Mouse (Mus musculus) thymus, adult 2 months (tissue): ENCODE data around the gene Ext2. TPM values are rescaled to one million over a fixed set of nuclear protein-coding genes. Genes with fewer than 3 reads are reported as not detected.

Experiments used
- DNase-seq: peaks from one replicate; pipeline ENCODE4 v3.0.0; 2021
- H3K27ac ChIP-seq: fragments of 200-500 bp; 2 replicates; pipeline ENCODE4 v1.5.1; 2012; ENCODE audit warnings: low read length, control low read depth; ENCODE audit not compliant: control insufficient read depth, insufficient read depth
- H3K27me3 ChIP-seq: fragments of 200-500 bp; 2 replicates; pipeline ENCODE4 v1.6.1; 2012; ENCODE audit warnings: mild to moderate bottlenecking, low read length, moderate library complexity, mixed read lengths; ENCODE audit not compliant: control insufficient read depth, insufficient read depth
- H3K36me3 ChIP-seq: fragments of 200-500 bp; 2 replicates; pipeline ENCODE4 v1.6.1; 2012; ENCODE audit warnings: mild to moderate bottlenecking, low read length, moderate library complexity; ENCODE audit not compliant: control insufficient read depth, insufficient read depth
- H3K4me1 ChIP-seq: fragments of 200-500 bp; replicated peaks from 2 replicates; pipeline ENCODE4 v1.6.1; 2012; ENCODE audit warnings: low read length; ENCODE audit not compliant: control insufficient read depth, insufficient read depth
- H3K4me3 ChIP-seq: fragments of 200-500 bp; 2 replicates; pipeline ENCODE4 v1.5.1; 2012; ENCODE audit warnings: mild to moderate bottlenecking, low read length, control low read depth, moderate library complexity; ENCODE audit not compliant: control insufficient read depth, insufficient read depth
- CTCF ChIP-seq: fragments of 200-500 bp; IDR thresholded peaks from 2 replicates; pipeline ENCODE4 v1.5.1; 2012; ENCODE audit warnings: mild to moderate bottlenecking, control low read depth, low read length, moderate library complexity, borderline replicate concordance; ENCODE audit not compliant: control insufficient read depth, poor library complexity, insufficient read depth; ENCODE audit errors: extremely low read depth
- POLR2A ChIP-seq: fragments of 200-500 bp; IDR thresholded peaks from 2 replicates; pipeline ENCODE4 v1.6.1; 2012; ENCODE audit warnings: mild to moderate bottlenecking, low read length, control low read depth, moderate library complexity; ENCODE audit not compliant: control insufficient read depth, poor library complexity, insufficient read depth; ENCODE audit errors: extremely low read depth
- WGBS: fragments of 180-500 bp; shearing (Covaris S2); methylation state at CpG from one replicate; pipeline ENCODE4 v1.1.7; 2018; 5-methylcytosine and 5-hydroxymethylcytosine counted together
- polyA plus RNA-seq: library from polyadenylated mRNA; depleted of rRNA; stranded (reverse); fragments of >200 nt; gene quantifications from 2 replicates; pipeline ENCODE4 v1.2.3, GENCODE M21; 2012

Ext2 gene
- polyA plus RNA-seq, 1 experiment: 46.6 TPM

DNA sequence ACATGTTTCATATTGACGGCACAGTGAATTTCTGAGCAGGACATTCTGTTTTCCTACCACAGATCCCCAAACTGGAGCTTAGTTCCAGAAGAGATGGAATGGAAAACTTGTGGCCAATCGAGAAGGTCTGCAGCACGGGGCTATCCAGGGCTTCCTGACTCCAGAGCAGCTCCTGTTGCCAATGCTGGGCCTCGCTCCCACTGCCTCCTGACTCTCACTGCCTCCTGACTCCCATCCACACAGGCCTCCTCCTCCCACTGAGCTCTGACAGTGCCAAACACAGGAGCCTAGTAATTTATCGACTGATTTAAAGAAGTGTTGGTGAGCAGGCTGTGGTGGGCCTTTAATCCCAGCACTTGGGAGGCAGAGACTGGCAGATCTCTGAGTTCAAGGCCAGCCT, 14.3 kb downstream of the Ext2 start:
- TF ChIP-seq POLR2A: no peak
- TF ChIP-seq CTCF: no peak
- WGBS: 96% methylated on average over 5 of the region's 5 CpGs
- Histone ChIP-seq H3K4me3 (no peak overlapping the region), H3K36me3 (no peaks in the 10 kb centered on the region; the same call in 1 of the 2 replicates), H3K27ac (no peak overlapping the region), H3K4me1 (no peaks in the 10 kb centered on the region), H3K27me3 (no peaks in the 10 kb centered on the region)
- no peak for DNase-seq

- no peak for TF ChIP-seq POLR2A
- TF ChIP-seq CTCF: no peak
- Histone ChIP-seq H3K4me1 (no peaks in the 10 kb centered on the region), H3K36me3 (no peaks in the 10 kb centered on the region), H3K27ac (no peak overlapping the region), H3K4me3 (no peak overlapping the region), H3K27me3 (no peaks in the 10 kb centered on the region)
- no peak for DNase-seq
- 91% methylated on average over 8 of the region's 8 CpGs for WGBS
Observed at GRCm38 (mm10) chr2:93807440-93807839, 14.9 kb downstream of the Ext2 start.

GRCm38 (mm10) chr2:93806487-93807201, 15.7 kb downstream of the Ext2 start:
- H3K4me3 ChIP-seq: no peak overlapping the region
- 70% methylated on average over 6 of the region's 6 CpGs for WGBS
- H3K4me1 ChIP-seq: no peaks in the 10 kb centered on the region
- H3K27me3 ChIP-seq: no peaks in the 10 kb centered on the region
- TF ChIP-seq POLR2A: no peak
- TF ChIP-seq CTCF: no peak
- no peaks in the 10 kb centered on the region; the same call in 1 of the 2 replicates for H3K36me3 ChIP-seq
- H3K27ac ChIP-seq: no peak overlapping the region
- no peak for DNase-seq

- no peak overlapping the region for H3K4me3 ChIP-seq
- no peaks in the 10 kb centered on the region; the same call in 1 of the 2 replicates for H3K36me3 ChIP-seq
- H3K4me1 ChIP-seq: no peaks in the 10 kb centered on the region
- no peak for DNase-seq
- TF ChIP-seq POLR2A (no peak), CTCF (no peak)
- WGBS: 94% methylated on average over 4 of the region's 4 CpGs
- no peak overlapping the region for H3K27ac ChIP-seq
- no peaks in the 10 kb centered on the region for H3K27me3 ChIP-seq
Observed at GRCm38 (mm10) chr2:93805523-93805922, 16.8 kb downstream of the Ext2 start.

- Histone ChIP-seq H3K4me3 (no peak overlapping the region), H3K36me3 (no peaks in the 10 kb centered on the region; the same call in 1 of the 2 replicates), H3K27me3 (no peaks in the 10 kb centered on the region), H3K27ac (no peak overlapping the region), H3K4me1 (no peaks in the 10 kb centered on the region)
- no peak for DNase-seq
- 97% methylated on average over 5 of the region's 5 CpGs for WGBS
- no peak for TF ChIP-seq CTCF
- TF ChIP-seq POLR2A: no peak
Observed at GRCm38 (mm10) chr2:93805066-93805465, 17.3 kb downstream of the Ext2 start.

DNA sequence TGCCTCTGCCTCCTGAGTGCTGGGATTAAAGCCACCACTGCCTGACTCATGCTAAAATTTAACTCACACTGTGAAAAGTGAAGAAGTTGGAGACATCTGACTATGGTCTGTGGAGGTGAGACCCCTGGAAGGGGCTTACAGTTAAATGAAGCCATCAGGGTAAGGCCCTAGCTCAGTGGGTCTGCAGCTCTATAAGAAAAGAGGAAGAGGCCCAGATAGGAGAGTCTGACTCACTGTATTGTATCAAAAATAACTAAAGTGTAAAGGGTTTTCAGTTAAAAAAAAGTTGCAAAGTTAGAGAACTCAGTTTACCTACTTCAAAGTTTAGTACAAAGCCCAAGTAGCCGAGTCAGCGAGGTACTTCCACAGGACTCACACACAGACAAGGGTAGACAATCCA, 19.4 kb downstream of the Ext2 start:
- H3K36me3 ChIP-seq: no peaks in the 10 kb centered on the region; the same call in 1 of the 2 replicates
- DNase-seq: no peak
- no peak overlapping the region for H3K27ac ChIP-seq
- H3K4me3 ChIP-seq: no peak overlapping the region
- no peaks in the 10 kb centered on the region for H3K27me3 ChIP-seq
- 91% methylated on average over 2 of the region's 2 CpGs for WGBS
- H3K4me1 ChIP-seq: no peaks in the 10 kb centered on the region
- TF ChIP-seq CTCF (no peak), POLR2A (no peak)
